ENCODE assay signal across 20 mouse cellular contexts in genomic region chr6:140698596-140698995, GRCm38 (mm10). TPM values are rescaled to one million over a fixed set of nuclear protein-coding genes. Genes with fewer than 3 reads are reported as not detected.
"Had no signal": no experiment of that assay in that cellular context is flagged by ENCODE, and none has a peak within 500 bp of the region (broad histone marks: within the 10 kb centered on the region; RNA-seq: fewer than 3 reads in every experiment).

No protein-coding gene starts in this region.

- DNase-seq: retina, postnatal 1 day; spleen, adult 18-20 months; thymus, adult 18-20 months; thymus, adult 2 months; thymus, postnatal 14 days; thymus, postnatal 25 days; thymus, postnatal 36 days; thymus, postnatal 4 days had no signal

RNA-seq across cellular contexts. Expression of gene Gm11077, which starts 30.5 kb away (rescaled TPM):
- total RNA-seq: neutrophil, adult 5-6 weeks had no signal
- polyA plus RNA-seq: neural tube, embryonic 14.5 days; neural tube, embryonic 15.5 days; small intestine, adult 2 months; spleen, adult 2 months; stomach, embryonic 14.5 days; stomach, embryonic 15.5 days; stomach, embryonic 16.5 days; stomach, postnatal 0 days; testis, adult 2 months; thymus, adult 2 months; thymus, postnatal 0 days; urinary bladder, adult 2 months had no signal
